Mouse (Mus musculus): Measurements from ENCODE around the gene Golph3l.

The Golph3l gene

DNA sequence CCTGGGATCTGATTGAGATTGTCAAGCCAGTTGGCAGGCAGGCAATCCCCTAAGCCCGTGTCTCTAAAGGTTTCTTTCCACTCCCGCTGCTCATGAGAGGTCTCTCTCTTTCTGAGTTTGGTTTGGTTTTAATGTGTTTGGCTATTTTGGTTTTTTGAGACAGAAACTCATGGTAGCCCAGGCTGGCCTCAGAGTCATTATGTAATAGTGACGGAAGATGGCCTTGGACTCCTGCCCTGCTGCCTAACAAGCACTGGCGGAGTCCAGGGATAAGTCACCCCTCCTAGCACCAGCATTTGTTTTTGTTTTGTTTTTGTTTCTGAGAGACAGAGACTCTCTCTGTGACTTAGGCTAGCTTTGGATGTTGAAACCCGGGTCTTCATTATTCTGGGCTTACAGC, 66.7 kb downstream of the Golph3l start:
- no peak for DNase-seq (ENCODE audit: low read depth)

DNA sequence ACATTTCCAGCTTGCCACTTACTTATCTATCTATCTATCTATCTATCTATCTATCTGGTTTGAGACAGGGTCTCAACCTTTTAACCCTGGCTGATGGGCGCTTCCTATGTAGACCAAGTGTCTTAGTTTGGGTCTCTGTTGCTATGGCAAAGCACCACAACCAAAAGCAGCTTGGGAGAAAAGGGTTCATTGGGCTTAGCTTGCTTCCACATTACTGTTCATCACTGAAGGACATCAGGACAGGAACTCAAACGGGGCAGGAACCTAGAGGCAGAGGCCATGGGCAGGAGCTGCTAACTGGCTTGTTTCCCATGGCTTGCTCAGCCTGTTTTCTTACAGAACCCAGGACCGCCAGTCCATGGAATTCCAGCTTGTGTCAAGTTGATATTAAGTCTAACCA, 68.4 kb downstream of the Golph3l start:
- no peak for DNase-seq (ENCODE audit: low read depth)

DNA sequence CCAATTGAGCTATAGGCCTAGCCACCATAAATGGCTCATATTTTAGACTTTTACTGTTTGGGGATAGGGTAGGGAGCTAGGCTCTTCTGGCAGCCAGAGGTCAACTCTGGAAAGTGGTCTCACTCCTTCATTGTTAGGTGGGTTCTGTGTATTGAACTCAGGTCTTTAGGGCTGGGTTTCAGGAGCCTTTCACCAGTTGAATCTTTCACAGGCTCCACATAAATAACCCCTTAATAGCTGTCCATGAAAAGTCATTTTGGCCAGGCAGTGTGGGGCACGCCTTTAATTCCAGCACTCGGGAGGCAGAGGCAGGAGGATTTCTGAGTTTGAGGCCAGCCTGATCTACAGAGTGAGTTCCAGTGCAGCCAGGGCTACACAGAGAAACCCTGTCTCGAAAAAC, 69.0 kb downstream of the Golph3l start:
- no peak for DNase-seq (ENCODE audit: low read depth)

DNA sequence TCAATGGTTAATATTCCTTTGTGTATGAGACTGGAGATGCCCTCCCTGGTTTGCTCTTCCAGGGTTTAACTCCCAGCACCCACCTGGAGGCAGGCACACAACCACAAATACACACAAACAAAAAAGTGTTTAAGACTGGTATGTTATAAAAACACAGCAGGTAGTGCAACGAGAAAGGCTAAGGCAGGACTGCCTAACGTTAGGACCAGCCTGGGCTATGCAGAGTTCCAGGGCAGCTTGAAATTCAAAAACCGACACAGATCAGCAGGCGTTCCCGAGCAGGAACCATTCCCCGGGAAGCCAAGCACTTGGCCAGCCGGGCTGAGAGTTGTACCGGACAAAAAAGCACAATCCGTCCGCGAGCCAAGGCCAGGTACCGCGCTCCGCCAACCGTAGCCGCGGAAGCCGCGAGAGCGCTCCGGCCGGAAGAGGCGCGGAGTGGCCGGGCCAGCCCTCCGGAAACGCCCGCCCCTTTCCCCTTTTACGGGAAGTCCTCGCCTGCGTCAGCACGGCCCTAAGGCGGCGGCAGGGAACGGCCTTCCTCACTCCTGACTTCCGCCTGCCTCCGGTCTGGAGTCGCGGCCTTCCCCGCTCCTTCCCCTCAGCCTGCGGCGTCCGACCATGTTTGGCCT, 69.6 kb downstream of the Golph3l start, which contains the start of gene Mcl1:
TSS of gene Mcl1 (plus strand) at position 553 of the 632 bp plus-strand sequence.
- DNase-seq (ENCODE audit: low read depth): peak; percentile 84

DNA sequence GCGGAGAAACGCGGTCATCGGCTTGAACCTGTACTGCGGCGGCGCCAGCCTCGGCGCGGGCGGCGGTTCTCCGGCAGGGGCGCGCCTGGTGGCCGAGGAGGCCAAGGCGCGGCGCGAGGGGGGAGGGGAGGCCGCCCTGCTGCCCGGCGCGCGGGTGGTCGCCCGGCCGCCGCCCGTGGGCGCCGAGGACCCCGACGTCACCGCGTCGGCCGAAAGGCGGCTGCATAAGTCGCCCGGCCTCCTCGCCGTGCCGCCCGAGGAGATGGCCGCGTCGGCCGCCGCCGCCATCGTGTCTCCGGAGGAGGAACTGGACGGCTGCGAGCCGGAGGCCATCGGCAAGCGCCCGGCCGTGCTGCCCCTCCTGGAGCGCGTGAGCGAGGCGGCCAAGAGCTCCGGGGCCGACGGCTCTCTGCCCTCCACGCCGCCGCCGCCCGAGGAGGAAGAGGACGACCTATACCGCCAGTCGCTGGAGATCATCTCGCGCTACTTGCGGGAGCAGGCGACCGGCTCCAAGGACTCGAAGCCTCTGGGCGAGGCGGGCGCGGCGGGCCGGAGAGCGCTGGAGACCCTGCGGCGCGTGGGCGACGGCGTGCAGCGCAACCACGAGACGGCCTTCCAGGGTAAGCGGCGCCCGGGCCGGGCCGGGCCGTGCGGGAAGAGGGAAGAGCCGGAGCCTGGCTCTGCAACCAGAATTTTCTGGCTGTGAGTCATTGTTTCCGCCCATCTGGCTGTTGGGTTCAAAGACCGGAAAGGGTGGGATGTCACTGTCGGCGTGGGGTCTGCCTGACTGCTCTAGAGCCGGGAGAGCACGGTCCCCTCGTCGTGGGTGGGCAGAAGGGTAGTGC, 70.4 kb downstream of the Golph3l start:
- DNase-seq (ENCODE audit: low read depth): no peak

DNA sequence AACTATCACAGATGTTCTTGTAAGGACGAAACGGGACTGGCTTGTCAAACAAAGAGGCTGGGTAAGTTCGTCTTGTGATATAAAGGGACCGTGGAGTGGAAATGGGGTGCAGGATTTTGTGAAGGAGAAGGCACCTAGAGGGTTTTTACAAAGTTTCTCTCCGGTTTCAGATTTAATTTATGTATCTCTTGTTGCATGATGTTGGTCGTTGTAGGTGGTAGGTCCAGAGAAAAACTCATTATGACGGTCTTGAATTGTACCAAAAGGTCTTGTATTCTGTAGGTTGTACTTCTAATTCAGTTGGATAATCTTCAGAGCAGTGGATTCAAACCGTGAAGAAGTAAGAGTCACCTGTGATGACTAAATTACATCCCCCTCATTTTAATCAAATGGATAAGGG, 71.2 kb downstream of the Golph3l start:
- DNase-seq (ENCODE audit: low read depth): no peak

DNA sequence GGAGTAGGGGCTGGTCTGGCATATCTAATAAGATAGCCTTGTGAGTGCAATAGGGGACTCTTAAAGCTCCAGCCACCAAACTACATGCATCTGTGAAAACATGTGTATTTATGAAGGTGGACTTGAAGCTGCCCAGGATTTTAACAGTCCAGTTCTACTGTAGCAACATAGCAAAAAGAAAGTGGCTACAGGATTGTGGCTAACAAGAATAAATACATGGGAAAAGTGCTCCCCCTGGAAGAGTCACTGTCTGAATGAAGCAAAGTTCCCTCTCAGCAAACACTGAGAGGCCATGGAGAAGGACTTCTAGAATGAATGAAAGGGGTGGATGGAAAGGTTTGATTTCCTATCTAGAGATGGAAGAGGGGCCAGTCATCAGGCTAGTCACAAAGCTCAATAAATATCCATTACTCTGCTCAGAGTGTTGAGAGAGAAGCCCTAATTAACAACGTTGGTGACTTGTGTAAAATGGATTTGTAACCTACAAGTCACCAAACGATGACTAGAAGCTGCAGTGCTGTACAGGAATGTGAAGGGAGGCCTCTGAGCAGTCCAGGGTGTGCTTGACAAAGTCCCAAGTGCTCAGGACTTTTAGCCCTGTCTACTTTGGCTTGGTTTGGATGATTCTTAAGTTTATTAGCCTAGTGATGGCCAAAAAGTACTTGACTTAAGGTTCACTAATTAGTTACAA, 72.2 kb downstream of the Golph3l start:
- no peak for DNase-seq (ENCODE audit: low read depth)

DNA sequence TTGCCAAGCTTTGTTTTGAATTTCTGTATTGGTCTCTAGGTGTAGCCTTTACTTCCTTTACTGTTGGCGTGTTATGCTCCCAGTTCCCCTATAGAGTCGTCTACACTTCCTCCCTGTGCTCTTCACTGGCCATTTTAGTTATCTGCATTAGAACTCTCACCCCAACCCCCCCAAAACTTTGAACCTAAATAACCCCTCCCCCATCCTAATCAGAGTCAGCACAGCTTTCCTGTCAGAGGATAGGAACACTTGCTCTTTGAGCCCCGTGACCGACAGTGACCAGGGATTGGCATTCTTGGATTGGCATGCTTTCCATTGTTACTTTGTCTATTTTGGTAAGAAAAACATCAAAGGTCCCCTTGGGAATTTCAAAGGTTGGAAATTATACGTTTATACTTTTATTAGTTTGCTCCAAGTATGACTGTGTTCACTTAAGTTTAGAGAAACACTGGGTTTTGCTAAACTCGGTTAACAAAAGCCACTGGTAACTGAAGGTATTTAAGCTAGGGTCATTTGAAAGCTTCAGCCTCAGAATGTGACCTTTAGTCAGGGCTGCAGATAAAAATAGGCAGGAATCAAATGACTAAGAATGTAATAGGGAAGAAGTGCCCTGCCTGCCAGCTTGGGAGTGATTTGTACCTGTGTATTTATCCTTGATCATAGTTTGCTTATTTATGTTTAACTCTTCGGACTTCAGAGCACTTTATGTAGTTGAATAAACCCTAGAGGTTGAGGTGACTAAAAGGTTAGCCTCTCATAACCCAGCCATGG, 73.4 kb downstream of the Golph3l start:
- no peak for DNase-seq (ENCODE audit: low read depth)

DNA sequence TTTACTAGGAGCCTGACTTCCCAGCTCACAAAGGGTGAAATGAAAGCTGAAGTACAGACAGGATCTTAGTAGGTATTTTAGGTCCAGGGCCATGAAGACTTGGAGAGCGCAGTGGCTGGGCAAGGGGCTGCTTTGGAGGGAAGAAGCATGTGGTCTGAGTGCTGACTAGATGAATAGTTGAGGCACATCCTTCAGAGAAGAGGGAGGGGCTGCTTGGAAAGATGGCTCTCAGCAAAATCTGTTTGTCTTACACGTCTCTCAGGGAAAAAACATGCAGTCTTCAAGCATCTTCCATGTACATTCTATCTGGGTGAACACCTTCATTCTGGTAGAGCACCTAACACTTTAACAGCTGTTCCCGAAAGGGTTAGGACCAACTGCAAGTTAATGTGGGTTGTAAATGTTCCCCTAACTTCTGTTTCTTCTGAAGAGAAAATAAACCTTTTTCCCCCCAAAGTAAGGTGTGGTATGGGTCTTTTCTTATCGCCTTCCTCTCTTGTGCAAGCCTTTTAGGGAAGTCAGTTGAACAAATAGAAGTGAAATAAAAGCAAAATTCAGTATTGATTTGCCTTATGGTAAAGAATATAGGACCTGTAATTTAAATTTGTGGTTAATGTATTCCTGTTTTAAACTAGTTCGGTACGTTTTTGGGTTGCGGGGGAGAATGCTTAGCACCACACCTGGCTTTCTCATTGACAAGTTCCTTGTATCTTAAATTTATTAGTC, 74.2 kb downstream of the Golph3l start:
- DNase-seq (ENCODE audit: low read depth): no peak

DNA sequence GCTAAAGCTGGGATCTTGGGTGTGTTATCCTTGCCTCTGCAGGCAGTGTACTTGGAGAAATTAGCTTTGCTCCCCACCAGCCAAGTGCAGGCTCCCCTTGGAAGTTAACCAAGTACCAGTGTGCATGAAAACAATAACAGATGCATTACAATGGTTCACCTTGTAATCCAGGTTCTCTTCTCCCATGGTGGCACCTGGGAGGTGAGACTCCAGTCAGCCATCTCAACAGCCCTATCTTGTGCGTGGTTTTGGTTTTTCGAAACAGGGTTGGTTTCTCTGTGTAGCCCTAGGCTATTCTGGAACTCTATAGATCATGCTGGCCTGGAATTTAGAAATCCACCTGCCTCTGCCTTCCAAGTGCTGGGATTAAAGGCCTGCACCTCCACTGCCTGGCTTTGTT, 74.8 kb downstream of the Golph3l start:
- no peak for DNase-seq (ENCODE audit: low read depth)

DNA sequence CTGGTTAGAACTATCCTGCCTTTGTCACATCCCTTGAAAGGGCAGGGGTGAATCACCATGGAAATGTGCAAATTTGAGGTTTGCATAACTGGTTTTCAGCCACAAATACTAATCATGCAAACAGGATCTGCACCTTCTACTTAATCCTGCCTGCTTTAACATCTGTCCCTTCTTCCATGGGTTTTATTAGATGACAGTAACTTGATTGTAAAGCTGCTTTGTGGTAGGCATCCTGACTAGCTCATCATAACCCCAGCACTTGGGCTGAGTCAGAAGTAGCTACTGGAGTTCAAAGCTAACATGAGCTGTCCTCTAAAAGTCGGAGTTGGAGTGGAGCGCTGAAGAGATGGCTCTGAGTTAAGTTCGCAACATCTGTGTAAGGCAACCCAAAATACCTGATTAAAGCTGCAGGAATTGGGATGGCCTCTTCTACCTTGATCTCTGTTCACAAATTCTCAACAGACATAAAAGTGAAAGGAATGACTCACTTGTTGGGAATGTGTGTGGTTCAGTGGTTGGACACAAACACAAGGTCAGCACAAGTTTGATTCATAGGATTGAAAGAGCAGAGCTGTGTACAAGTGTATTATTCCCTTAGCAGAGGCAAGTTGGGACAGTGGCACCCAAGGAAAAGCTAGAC, 75.4 kb downstream of the Golph3l start:
- no peak for DNase-seq (ENCODE audit: low read depth)

DNA sequence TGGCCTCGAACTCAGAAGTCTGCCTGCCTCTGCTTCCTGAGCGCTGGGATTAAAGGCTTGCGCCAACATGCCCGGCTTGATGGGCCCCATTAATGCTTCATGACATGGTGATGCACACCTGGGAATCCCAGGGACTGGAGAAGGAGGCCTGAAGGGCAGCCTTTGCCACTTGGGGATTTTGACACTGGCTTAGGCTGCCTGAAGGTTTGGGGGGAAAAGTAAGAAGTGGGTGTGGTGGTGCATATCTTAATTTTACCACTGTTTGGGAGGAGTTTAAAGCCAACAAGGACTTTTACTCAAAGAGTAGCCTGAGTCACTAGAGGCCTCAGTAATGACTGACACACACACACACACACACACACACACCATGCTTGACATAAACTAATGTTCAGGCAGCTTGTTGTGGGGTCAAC, 76.2 kb downstream of the Golph3l start:
- no peak for DNase-seq (ENCODE audit: low read depth)

DNA sequence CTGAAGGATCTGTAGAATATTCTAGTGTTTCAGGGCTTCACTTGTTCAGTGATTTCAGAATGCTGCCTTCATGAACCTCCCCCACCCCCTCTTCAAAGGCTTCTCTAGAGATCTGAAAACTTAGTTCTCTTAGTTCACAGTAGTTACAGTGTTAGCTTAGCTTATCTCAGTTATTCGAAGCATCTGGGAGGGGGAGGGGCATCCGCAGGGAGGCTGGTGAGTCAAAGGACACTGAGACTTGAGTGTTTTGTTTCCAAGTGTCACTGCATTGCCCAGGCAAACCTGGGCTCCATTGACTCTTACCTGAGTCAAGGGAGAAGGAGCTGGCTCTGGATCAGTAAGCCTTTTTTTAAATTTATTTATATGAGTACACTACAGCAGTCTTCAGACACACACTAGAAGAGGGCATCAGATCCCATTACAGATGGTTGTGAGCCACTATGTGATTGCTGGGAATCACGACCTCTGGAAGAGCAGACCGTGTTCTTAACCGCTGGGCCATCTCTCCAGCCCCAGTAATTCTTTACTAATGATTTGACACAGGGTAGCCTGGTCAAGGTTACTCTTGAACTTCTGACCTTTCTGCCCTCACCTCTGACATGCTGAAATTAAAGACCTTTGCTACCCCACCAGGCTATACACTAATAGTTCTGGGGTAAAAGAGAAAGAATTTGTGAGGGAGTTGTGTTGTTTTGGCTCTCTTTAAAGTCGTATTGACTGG, 77.5 kb downstream of the Golph3l start:
- DNase-seq (ENCODE audit: low read depth): peak; percentile 94

DNA sequence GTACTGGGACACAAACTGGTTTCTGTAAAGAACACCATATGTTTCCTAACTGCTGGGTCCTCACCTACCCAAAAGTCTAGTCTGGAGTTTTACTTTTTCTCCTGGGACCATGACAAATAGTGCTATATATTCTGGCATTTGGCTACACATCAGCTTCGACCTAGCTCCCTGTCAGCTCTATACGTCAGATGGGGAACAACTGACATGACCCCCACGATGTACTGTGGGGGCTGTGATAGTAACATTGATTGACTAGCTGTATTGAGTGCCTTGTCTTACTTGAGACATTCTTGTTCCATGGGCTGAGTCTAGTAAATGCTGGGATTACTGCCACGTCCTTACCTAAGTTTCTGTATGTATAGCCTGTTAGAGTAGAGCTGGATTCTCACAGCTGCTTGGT, 78.8 kb downstream of the Golph3l start:
- no peak for DNase-seq (ENCODE audit: low read depth)

DNA sequence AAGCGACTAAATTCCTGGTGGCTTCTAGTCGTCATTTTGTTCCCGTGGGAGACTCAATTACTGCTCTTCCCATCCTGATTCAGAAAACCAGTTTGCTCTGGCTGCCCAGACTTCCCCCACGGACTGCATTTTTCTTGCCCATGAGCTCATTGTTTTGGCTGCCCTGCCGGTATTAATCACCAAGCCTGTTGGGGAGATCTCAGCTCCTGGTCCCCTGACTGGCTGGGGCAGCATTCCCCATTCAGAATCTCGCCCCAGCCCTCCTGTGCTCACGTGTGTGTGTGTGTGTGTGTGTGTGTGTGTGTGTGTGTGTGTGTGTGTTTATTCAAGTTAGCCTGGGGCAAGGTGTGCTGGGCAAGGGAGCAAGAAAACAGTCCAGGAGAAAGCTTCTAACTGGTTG, 79.3 kb downstream of the Golph3l start:
- DNase-seq (ENCODE audit: low read depth): no peak

Measured in c-Kit-positive CD71-positive TER-119-negative erythroid progenitor cells, embryonic 14.5 days (primary cell).